Comparison of ENCODE assay signal across 11 mouse cellular contexts in the genomic region with DNA sequence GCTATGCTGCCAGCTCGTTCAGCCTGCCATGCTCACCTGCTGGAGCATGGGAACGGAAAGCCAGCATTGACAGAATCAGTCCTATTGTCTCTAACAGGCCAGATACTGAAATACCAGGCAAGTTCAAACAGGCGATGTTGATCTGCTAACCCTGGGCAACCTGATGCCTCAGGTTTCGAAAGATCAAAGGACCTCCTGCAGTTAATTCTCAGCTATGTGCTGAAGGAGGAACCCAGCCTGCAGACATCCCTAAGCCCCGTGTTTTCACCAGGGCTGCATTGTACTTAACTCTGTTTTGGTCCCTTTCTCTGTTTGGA. TPM values are rescaled to one million over a fixed set of nuclear protein-coding genes. Genes with fewer than 3 reads are reported as not detected.
A peak's percentile ranks its signal among the peaks of the same experiment; 100 is the strongest.
DNase-seq lines count a peak whose midpoint lies in the region; ATAC-seq lines count a peak whose summit lies in the region.
"Had no signal": no experiment of that assay in that cellular context is flagged by ENCODE, and none has a peak within 500 bp of the region (broad histone marks: within the 10 kb centered on the region; RNA-seq: fewer than 3 reads in every experiment).

No protein-coding gene starts in this region.

- ATAC-seq in hindbrain, embryonic 14.5 days (ENCODE audit: low FRiP score): no peak
- ATAC-seq in embryonic facial prominence, embryonic 12.5 days (ENCODE audit: insufficient number of reproducible peaks, insufficient read depth, low FRiP score, low TSS enrichment): no peak

- peaks cover 23% of the 10 kb centered on the region for H3K4me1 ChIP-seq in hindbrain, embryonic 10.5 days (replicated peaks)
- H3K4me1 ChIP-seq in hindbrain, embryonic 14.5 days (replicated peaks; ENCODE audit: control insufficient read depth, insufficient read depth, low read length): no peaks in the 10 kb centered on the region
- 0 out of 2 replicates have a peak, but pooled peaks cover 3% of the 10 kb centered on the region for H3K4me1 ChIP-seq in embryonic facial prominence, embryonic 12.5 days
- peaks cover 19% of the 10 kb centered on the region for H3K4me1 ChIP-seq in limb, embryonic 10.5 days

- H3K4me3 ChIP-seq in hindbrain, embryonic 10.5 days: no peak overlapping the region
- H3K4me3 ChIP-seq in hindbrain, embryonic 14.5 days (replicated peaks; ENCODE audit: low read length): no peak overlapping the region
- no peak overlapping the region for H3K4me3 ChIP-seq in embryonic facial prominence, embryonic 12.5 days
- no peak overlapping the region for H3K4me3 ChIP-seq in limb, embryonic 10.5 days

- peaks cover 47% of the 10 kb centered on the region for H3K36me3 ChIP-seq in hindbrain, embryonic 10.5 days
- H3K36me3 ChIP-seq in hindbrain, embryonic 14.5 days (replicated peaks; ENCODE audit: control insufficient read depth, insufficient read depth): peaks cover 45% of the 10 kb centered on the region
- H3K36me3 ChIP-seq in embryonic facial prominence, embryonic 12.5 days: peaks cover 35% of the 10 kb centered on the region
- peaks cover 49% of the 10 kb centered on the region for H3K36me3 ChIP-seq in limb, embryonic 10.5 days

- no peak overlapping the region for H3K4me2 ChIP-seq in hindbrain, embryonic 14.5 days (replicated peaks)
- no peak overlapping the region for H3K4me2 ChIP-seq in embryonic facial prominence, embryonic 12.5 days (replicated peaks)

- 32% methylated on average over 5 of the region's 5 CpGs for WGBS in hindbrain, embryonic 10.5 days
- WGBS in hindbrain, embryonic 14.5 days: 41% methylated on average over 5 of the region's 5 CpGs
- 27% methylated on average over 5 of the region's 5 CpGs for WGBS in embryonic facial prominence, embryonic 12.5 days
- WGBS in limb, embryonic 10.5 days: 12% methylated on average over 5 of the region's 5 CpGs

- intact Hi-C loops in left cerebral cortex, postnatal 25 days (cut with DNase I): no loop called here

- H3K9me3 ChIP-seq in hindbrain, embryonic 10.5 days: no peaks in the 10 kb centered on the region
- H3K9me3 ChIP-seq in hindbrain, embryonic 14.5 days (ENCODE audit: control insufficient read depth, low read length): no peaks in the 10 kb centered on the region
- H3K9me3 ChIP-seq in embryonic facial prominence, embryonic 12.5 days: no peaks in the 10 kb centered on the region
- no peaks in the 10 kb centered on the region for H3K9me3 ChIP-seq in limb, embryonic 10.5 days (replicated peaks)

- no peak for DNase-seq in hindbrain, embryonic 10.5 days (ENCODE audit: low spot score)
- DNase-seq in hindbrain, embryonic 14.5 days (ENCODE audit: low spot score): no peak
- peak; percentile 38 for DNase-seq in ZHBTc4 (ENCODE audit: low read depth, low spot score)
- no peak for DNase-seq in limb, embryonic 10.5 days (ENCODE audit: low spot score)
- DNase-seq in kidney, postnatal 10 days: no peak
- DNase-seq in left cerebral cortex, postnatal 25 days (ENCODE audit: low spot score in 2 of 2): no peak
- DNase-seq: heart, postnatal 10 days; kidney, adult 11 months; lung, postnatal 36 days had no signal

- H3K9ac ChIP-seq in hindbrain, embryonic 14.5 days: no peak overlapping the region
- H3K9ac ChIP-seq in embryonic facial prominence, embryonic 12.5 days: no peak overlapping the region
- H3K9ac ChIP-seq: liver, embryonic 14.5 days had no signal

- H3K27me3 ChIP-seq in hindbrain, embryonic 10.5 days (ENCODE audit: insufficient read depth, poor library complexity, severe bottlenecking): 0 out of 2 replicates have a peak, but pooled peaks cover 4% of the 10 kb centered on the region
- H3K27me3 ChIP-seq in hindbrain, embryonic 14.5 days (ENCODE audit: control insufficient read depth, insufficient read depth, low read length): no peaks in the 10 kb centered on the region
- no peaks in the 10 kb centered on the region for H3K27me3 ChIP-seq in embryonic facial prominence, embryonic 12.5 days
- H3K27me3 ChIP-seq in limb, embryonic 10.5 days (ENCODE audit: low read depth, poor library complexity, severe bottlenecking): no peaks in the 10 kb centered on the region

- H3K27ac ChIP-seq in hindbrain, embryonic 10.5 days: 0 out of 2 replicates have a peak overlapping the region, but pooled peaks have one; percentile 53
- no peak overlapping the region for H3K27ac ChIP-seq in hindbrain, embryonic 14.5 days
- peak overlapping the region; percentile 65 for H3K27ac ChIP-seq in embryonic facial prominence, embryonic 12.5 days
- peak overlapping the region; percentile 21; the same call in 1 of the 2 replicates for H3K27ac ChIP-seq in limb, embryonic 10.5 days
- H3K27ac ChIP-seq: liver, embryonic 14.5 days had no signal

RNA-seq across cellular contexts. Expression of gene Slc35b1, which starts 9.0 kb away (rescaled TPM):
- 119 TPM in 2 replicates for polyA plus RNA-seq in hindbrain, embryonic 10.5 days (2016; fragmentation: Nextera tagmentation; extraction: Ambion mirVana)
- polyA plus RNA-seq in hindbrain, embryonic 14.5 days (2014; fragmentation: Nextera tagmentation; extraction: Ambion mirVana): 144 and 153 TPM in 2 replicates
- 117 and 126 TPM in 2 replicates for polyA plus RNA-seq in embryonic facial prominence, embryonic 12.5 days (2016; fragmentation: Nextera tagmentation; extraction: Ambion mirVana)
- polyA plus RNA-seq in limb, embryonic 10.5 days (2016; fragmentation: Nextera tagmentation; extraction: Ambion mirVana): 128 and 132 TPM in 2 replicates
- total RNA-seq in left cerebral cortex, postnatal 25 days (2021): 10 to 100 TPM; 65.6 to 66.0 TPM

RNA-seq across cellular contexts. Expression of gene Spop, which starts 20.4 kb away (rescaled TPM):
- polyA plus RNA-seq in hindbrain, embryonic 10.5 days (2016; fragmentation: Nextera tagmentation; extraction: Ambion mirVana): 143 and 167 TPM in 2 replicates
- polyA plus RNA-seq in hindbrain, embryonic 14.5 days (2014; fragmentation: Nextera tagmentation; extraction: Ambion mirVana): 160 and 167 TPM in 2 replicates
- 158 and 169 TPM in 2 replicates for polyA plus RNA-seq in embryonic facial prominence, embryonic 12.5 days (2016; fragmentation: Nextera tagmentation; extraction: Ambion mirVana)
- polyA plus RNA-seq in limb, embryonic 10.5 days (2016; fragmentation: Nextera tagmentation; extraction: Ambion mirVana): 95.3 and 123 TPM in 2 replicates
- 100 to 1,000 TPM; 183 to 188 TPM for total RNA-seq in left cerebral cortex, postnatal 25 days (2021)

RNA-seq across cellular contexts. Expression of gene Fam117a, which starts 56.6 kb away (rescaled TPM):
- polyA plus RNA-seq in hindbrain, embryonic 10.5 days (2016; fragmentation: Nextera tagmentation; extraction: Ambion mirVana): 10.8 and 11.0 TPM in 2 replicates
- 2.8 and 3.5 TPM in 2 replicates for polyA plus RNA-seq in hindbrain, embryonic 14.5 days (2014; fragmentation: Nextera tagmentation; extraction: Ambion mirVana)
- 18.8 and 20.3 TPM in 2 replicates for polyA plus RNA-seq in embryonic facial prominence, embryonic 12.5 days (2016; fragmentation: Nextera tagmentation; extraction: Ambion mirVana)
- polyA plus RNA-seq in limb, embryonic 10.5 days (2016; fragmentation: Nextera tagmentation; extraction: Ambion mirVana): 12.8 and 15.0 TPM in 2 replicates
- total RNA-seq in left cerebral cortex, postnatal 25 days (2021): 1 to 10 TPM; 2.5 to 3.8 TPM
